Mouse (Mus musculus) spleen, postnatal 4 days (tissue): ENCODE data around the gene Rad51d.
A peak's percentile ranks its signal among the peaks of the same experiment; 100 is the strongest.
"Not testable (repeated sequence)": the region's sequence is repeated elsewhere in the genome, so short reads cannot be mapped to it uniquely, and the experiment has no call there.

Experiments
- DNase-seq, 2 experiments: peaks; one replicate each; pipeline ENCODE4 v3.0.0; 2022; ENCODE audit warnings: low spot score in 2 of 2

Gene Rad51d

DNA sequence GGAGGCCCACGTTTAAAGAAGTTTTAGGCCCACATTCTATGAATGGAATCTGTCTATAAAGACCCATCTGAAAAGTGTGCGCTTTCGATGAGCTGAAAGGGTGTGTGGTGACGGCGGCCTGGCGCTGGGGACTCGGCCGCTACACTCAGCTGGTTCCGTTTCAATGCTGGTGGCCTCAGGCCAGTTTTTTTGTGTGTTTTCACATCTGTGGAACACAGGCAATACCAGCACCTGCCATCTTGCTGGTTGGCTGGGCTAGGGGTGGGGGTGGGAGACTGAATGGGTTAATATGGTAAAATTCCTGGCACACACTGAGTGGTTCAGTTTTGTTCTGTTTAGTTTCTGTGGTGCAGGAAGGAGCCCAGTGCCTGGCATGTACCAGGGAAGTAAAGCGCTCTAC lies 34.4 kb downstream of the Rad51d start:
- no peak for DNase-seq

GRCm38 (mm10) chr11:82855327-82855973 lies 35.0 kb downstream of the Rad51d start:
- DNase-seq, result peak; percentile 55 to 71

- no peak for DNase-seq
These were observed 36.3 kb downstream of the Rad51d start for GRCm38 (mm10) chr11:82854111-82854510.

- DNase-seq, result no peak
These were observed 37.5 kb downstream of the Rad51d start for GRCm38 (mm10) chr11:82852958-82853357.

GRCm38 (mm10) chr11:82852540-82852939 lies 37.9 kb downstream of the Rad51d start:
- DNase-seq, result no peak

DNA sequence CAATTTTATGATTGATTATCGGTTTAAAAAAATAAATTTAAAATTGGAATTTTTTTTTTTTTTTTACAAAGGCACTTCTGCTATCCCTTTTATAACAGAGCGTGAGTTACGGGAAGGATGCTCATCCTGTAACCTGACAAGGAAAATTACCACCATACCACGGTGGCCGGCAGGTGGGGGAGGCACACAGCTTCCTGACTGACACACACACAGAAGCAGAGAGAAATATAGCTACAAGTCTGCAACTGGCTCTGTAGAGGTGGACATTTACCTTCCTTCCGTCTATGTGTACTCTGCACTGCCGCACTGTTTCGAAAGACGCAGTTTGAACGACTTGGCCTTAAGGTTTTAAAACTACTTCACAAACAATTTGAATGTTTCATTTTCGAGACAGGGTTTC lies 38.3 kb downstream of the Rad51d start:
- no peak for DNase-seq

DNA sequence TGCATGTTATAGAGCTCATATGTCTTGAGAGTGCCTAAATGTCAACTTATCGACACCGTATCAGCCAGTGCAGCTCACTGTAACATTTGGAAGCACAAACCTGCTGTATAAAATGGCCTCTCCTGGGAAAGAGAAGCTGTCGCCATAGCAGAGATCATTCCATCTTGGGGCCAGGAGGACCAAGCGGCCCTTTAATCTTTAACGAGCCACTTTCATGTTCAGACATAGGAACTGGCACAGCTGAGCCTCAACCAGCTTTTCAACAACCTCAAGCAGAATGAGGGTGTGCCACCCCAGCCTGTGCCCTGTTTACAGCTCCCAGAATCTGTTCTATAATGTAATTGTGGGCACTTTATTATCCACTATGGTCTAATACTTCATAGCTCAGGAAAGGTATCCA lies 40.2 kb downstream of the Rad51d start:
- no peak for DNase-seq

DNA sequence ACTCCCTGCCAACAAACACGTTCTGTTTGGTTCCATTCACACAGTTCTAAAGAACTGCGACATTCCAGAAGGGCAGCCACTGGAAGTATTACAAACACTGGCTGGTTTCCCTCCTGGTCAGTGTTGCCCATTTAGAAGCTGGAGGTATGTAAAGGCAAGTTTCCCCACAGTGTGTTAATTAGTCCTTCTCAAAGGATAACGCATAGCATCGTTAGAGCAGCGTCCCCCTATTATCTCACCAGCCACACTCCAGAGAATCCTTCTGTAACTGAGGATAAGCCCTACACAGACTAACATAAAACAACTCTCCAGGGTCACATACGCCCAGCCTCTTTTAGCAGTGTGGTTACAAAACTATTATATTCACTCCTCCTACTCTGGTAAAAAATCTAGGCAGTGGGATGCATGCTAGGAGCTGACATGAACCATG lies 42.8 kb downstream of the Rad51d start:
- peak; percentile 63 to 70 for DNase-seq

- DNase-seq, result no peak
These were observed 43.5 kb downstream of the Rad51d start for GRCm38 (mm10) chr11:82846938-82847337.

DNA sequence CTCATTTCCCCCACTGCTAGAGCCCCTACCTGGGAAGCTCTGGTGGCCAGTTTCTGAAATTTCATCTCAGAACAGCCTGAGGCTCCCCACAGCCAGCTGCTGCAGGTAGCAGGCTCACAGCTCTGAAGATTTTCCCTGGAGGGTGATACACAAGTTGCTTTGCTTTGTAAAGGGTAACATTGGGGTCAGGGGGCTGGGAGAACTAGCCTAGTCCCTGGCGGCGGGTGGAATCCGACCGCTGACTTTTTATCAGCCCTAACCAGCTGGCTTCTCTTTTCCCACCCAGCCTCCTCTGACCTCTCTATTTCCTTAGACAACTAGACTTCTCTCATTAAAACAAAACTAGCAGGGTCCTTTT lies 44.4 kb downstream of the Rad51d start:
- peak; percentile 75 to 82 for DNase-seq

DNA sequence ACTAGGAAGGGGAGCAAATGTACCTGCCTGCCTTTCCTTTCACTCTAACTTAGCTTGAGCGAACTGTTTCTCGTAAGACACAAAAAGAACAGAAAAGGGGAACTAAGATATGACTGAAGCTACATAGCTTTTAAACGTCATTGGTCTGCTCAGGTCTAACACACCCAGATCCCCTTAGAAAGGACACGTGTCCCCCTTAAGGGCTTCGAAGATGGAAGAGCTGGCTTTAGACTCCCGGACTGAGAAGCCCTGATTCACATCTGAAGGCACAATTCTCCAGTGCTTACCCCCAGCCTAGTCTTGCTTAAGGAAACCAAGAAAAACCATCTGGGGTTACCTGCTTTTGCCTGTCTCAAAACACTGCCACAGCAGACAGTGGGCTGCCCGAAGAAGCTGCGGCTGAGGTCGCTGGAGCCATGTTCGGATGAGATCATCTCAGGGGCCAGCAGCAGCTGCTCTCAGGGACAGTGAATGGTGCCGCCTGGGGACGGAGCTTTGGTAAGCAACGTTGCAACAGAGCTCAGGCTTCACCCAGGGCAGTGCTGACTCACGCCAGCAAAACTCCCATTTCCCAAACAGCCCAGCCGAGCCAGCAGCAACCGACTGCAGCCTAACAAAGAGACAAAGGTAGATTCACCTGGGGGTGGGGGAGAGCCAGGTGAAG lies 44.9 kb downstream of the Rad51d start:
- DNase-seq, result peak; percentile 83 to 89

DNA sequence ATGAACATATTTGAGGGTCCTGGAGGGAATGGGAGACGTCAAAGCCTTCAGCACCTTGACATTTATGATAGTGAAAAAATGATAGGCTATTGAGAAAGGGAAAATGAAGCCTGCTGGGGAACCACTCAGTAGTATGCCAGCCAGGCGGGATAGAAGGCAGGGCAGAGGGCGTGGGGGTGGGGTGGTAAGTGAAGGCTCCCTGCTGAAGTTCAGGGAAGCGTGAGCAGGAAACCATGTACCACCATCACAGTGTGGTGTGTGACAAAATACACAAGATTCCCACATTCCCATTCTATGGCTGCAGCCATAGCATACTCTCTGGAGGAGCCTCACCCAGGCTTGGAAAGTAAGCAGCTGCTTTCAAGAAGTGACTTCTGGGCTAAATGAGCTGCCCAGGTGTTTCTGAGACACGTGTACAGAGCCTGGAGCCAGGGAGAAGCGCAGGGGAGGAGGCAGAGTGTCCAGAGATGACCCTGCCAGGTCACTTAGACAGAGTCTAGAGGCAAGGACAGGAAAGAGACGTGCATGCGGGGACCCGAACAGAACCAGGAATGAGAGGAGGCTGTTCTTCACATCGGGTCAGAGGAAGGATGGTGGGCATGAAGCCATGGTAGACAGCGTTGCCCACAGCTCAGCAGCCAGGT lies 45.5 kb downstream of the Rad51d start:
- peak; percentile 36 to 69 for DNase-seq

- no peak for DNase-seq
These were observed 51.9 kb downstream of the Rad51d start for GRCm38 (mm10) chr11:82838511-82838910.

DNA sequence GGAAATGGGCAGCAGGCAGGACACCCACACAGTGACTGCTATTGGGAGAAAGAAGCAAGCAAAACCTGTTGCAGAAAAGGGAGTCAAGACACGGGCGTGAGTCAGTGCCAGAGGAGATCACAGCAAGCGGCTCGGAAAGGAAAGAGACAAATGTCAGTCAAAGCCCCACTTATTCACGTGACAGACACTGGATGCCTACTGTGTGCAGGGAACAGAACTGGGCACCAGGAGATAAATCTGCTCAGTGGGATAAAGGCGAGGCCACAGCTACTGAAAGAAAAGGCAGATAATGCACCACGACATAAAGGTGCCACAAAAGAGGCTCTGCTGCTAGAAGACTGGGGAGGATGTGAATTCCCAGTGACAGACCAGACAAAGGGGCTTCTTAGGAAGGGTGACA lies 52.6 kb downstream of the Rad51d start:
- DNase-seq, result no peak

- DNase-seq, result no peak
These were observed 53.2 kb downstream of the Rad51d start for GRCm38 (mm10) chr11:82837192-82837591.

- no peak for DNase-seq
These were observed 54.6 kb downstream of the Rad51d start for GRCm38 (mm10) chr11:82835616-82836432.

DNA sequence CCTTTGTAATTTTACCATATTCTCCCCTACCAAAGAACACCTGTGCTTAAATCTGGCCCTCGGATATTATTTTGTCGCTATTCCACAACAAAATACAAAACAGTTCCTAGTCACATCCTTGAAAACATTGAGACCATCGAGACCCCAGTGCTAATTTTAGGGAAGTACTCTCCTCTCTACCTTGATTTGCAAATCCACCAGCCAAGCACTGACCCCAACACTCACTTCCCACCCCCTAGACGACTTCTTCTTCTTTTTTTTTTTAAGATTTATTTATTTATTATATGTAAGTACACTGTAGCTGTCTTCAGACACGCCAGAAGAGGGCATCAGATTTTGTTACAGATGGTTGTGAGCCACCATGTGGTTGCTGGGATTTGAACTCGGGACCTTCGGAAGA lies 56.1 kb downstream of the Rad51d start:
- not testable (repeated sequence) for DNase-seq

GRCm38 (mm10) chr11:82833929-82834328 lies 56.5 kb downstream of the Rad51d start:
- no peak for DNase-seq

DNA sequence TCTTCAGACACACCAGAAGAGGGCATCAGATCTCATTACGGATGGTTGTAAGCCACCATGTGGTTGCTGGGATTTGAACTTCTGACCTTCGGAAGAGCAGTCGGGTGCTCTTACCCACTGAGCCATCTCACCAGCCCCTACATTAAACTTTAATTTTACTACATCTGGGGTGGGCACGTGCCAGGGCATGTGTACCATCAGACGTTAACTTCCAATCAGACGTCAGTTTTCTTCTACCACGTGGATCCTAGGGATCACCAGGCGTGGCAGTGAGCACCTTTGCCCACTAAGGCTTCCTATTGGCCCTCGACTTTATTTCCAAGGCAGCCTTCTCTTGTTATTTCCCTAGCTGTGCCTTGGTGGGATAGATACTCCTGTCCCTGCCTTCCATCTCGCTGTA lies 58.0 kb downstream of the Rad51d start:
- not testable (repeated sequence) for DNase-seq

GRCm38 (mm10) chr11:82831008-82831893 lies 59.2 kb downstream of the Rad51d start:
- no peak for DNase-seq

GRCm38 (mm10) chr11:82826818-82827217 lies 63.6 kb downstream of the Rad51d start:
- DNase-seq, result no peak
